Mouse (Mus musculus) cortical plate, adult 2 months (tissue): ENCODE data around the gene Ccdc18. TPM values are rescaled to one million over a fixed set of nuclear protein-coding genes. Genes with fewer than 3 reads are reported as not detected.
"Not testable (repeated sequence)": the region's sequence is repeated elsewhere in the genome, so short reads cannot be mapped to it uniquely, and the experiment has no call there.

Experiments
- H3K27ac ChIP-seq: fragments of 200-500 bp; 2 replicates; pipeline ENCODE4 v1.5.1; 2012; ENCODE audit warnings: low read length, control low read depth, inconsistent platforms; ENCODE audit not compliant: insufficient read depth
- H3K4me1 ChIP-seq: fragments of 200-500 bp; 2 replicates; pipeline ENCODE4 v1.6.1; 2011; ENCODE audit warnings: low read length; ENCODE audit not compliant: control insufficient read depth, insufficient read depth
- H3K4me3 ChIP-seq: fragments of 200-500 bp; 2 replicates; pipeline ENCODE4 v1.5.1; 2011; ENCODE audit warnings: mild to moderate bottlenecking, low read length, control low read depth; ENCODE audit not compliant: insufficient read depth
- CTCF ChIP-seq: fragments of 200-500 bp; IDR thresholded peaks from 2 replicates; pipeline ENCODE4 v1.5.1; 2011; ENCODE audit warnings: mild to moderate bottlenecking, control low read depth, low read length; ENCODE audit not compliant: insufficient read depth; ENCODE audit errors: extremely low read depth
- POLR2A ChIP-seq: fragments of 200-500 bp; IDR thresholded peaks from 2 replicates; pipeline ENCODE4 v1.6.1; 2011; ENCODE audit warnings: mild to moderate bottlenecking, low read length, control low read depth; ENCODE audit not compliant: insufficient read depth; ENCODE audit errors: extremely low read depth
- polyA plus RNA-seq: library from polyadenylated mRNA; depleted of rRNA; stranded (reverse); fragments of >200 nt; gene quantifications from 2 replicates; pipeline ENCODE4 v1.2.3, GENCODE M21; 2012

The Ccdc18 gene
- polyA plus RNA-seq, 1 experiment: 0.44 TPM

- Histone ChIP-seq H3K4me1 (no peaks in the 10 kb centered on the region), H3K27ac (no peak overlapping the region), H3K4me3 (no peak overlapping the region)
- TF ChIP-seq POLR2A: no peak
- no peak for TF ChIP-seq CTCF
Observed at GRCm38 (mm10) chr5:108226159-108226558, 93.5 kb downstream of the Ccdc18 start.

GRCm38 (mm10) chr5:108246314-108246765 is 113.7 kb downstream of the Ccdc18 start:
- Histone ChIP-seq H3K27ac (no peak overlapping the region), H3K4me1 (no peaks in the 10 kb centered on the region), H3K4me3 (no peak overlapping the region)
- TF ChIP-seq CTCF (no peak), POLR2A (no peak)

GRCm38 (mm10) chr5:108250033-108250432 is 117.4 kb downstream of the Ccdc18 start:
- no peaks in the 10 kb centered on the region for H3K4me1 ChIP-seq
- no peak overlapping the region for H3K27ac ChIP-seq
- H3K4me3 ChIP-seq: no peak overlapping the region
- TF ChIP-seq POLR2A (no peak), CTCF (no peak)

- Histone ChIP-seq H3K27ac (no peak overlapping the region), H3K4me3 (no peak overlapping the region), H3K4me1 (no peaks in the 10 kb centered on the region)
- TF ChIP-seq CTCF (no peak), POLR2A (no peak)
Observed at GRCm38 (mm10) chr5:108255259-108255658, 122.6 kb downstream of the Ccdc18 start.

- H3K4me1 ChIP-seq: no peaks in the 10 kb centered on the region; the same call in 1 of the 2 replicates
- H3K27ac ChIP-seq: no peak overlapping the region
- H3K4me3 ChIP-seq: no peak overlapping the region
- no peak for TF ChIP-seq CTCF
- no peak for TF ChIP-seq POLR2A
Observed at GRCm38 (mm10) chr5:108262722-108263121, 130.0 kb downstream of the Ccdc18 start.

- not testable (repeated sequence) for H3K4me1 ChIP-seq, H3K4me3 ChIP-seq, H3K27ac ChIP-seq
Observed at GRCm38 (mm10) chr5:108263785-108264184, 131.1 kb downstream of the Ccdc18 start.

- no peak overlapping the region for H3K27ac ChIP-seq
- no peak for TF ChIP-seq CTCF
- no peak for TF ChIP-seq POLR2A
Observed at GRCm38 (mm10) chr5:108266990-108267389, 134.3 kb downstream of the Ccdc18 start.

GRCm38 (mm10) chr5:108268127-108269062 is 135.7 kb downstream of the Ccdc18 start, which contains the start of gene Dr1:
Gene Dr1, plus strand, starts transcription at chr5:108268897.
- TF ChIP-seq POLR2A (peak; percentile 76), CTCF (no peak)
- peak within 1 kb of the TSS; percentile 94 for H3K27ac ChIP-seq

More at GRCm38 (mm10) chr5:108266990-108267389, 134.3 kb downstream of the Ccdc18 start:
- Histone ChIP-seq H3K4me1 (peaks cover 1% of the 10 kb centered on the region; the same call in 1 of the 2 replicates), H3K4me3 (no peak overlapping the region)

GRCm38 (mm10) chr5:108269063-108269810 is 136.6 kb downstream of the Ccdc18 start:
- peak overlapping the region; percentile 98 for H3K4me3 ChIP-seq
- H3K4me1 ChIP-seq: peaks cover 1% of the 10 kb centered on the region; the same call in 1 of the 2 replicates
- TF ChIP-seq POLR2A (no peak), CTCF (no peak)
- H3K27ac ChIP-seq: peak overlapping the region; percentile 94

More at GRCm38 (mm10) chr5:108268127-108269062, 135.7 kb downstream of the Ccdc18 start, which contains the start of gene Dr1:
- Histone ChIP-seq H3K4me3 (peak within 1 kb of the TSS; percentile 98), H3K4me1 (peaks cover 1% of the 10 kb centered on the region; the same call in 1 of the 2 replicates)
